Mouse (Mus musculus): Measurements from ENCODE around the gene Il21.

DNA sequence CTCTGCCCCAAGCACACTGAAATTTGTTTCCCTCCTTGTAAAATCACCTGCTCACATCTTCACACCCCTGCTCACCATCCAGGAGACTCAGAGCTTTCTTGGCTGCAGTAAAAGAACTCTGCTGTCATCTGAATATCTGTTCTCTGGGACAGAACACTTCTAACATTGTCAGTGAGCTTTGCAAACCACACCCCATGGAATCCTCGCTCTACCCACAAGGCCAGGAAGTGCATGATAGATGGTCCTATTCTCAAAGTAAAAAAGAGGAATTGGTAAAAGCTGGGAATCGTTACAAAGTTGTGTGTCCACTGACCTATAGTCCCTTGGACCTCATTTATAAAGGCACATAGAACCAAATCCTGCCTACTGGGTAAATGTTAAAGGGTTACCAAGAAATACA is 40.5 kb downstream of the Il21 start:
- TF ChIP-seq CTCF (IDR thresholded peaks at IDR 0.05; ENCODE audit: low read depth, low read length): no peak
- no peak for TF ChIP-seq POLR2A (IDR thresholded peaks at IDR 0.05; ENCODE audit: extremely low read depth, insufficient read depth, low read length)
